Mouse (Mus musculus): ENCODE results near the gene Cdsn. TPM values are rescaled to one million over a fixed set of nuclear protein-coding genes. Genes with fewer than 3 reads are reported as not detected.

Gene Cdsn
- polyA plus RNA-seq (2021; fragmentation: Nextera tagmentation) = 1.3 and 1.6 TPM in 2 replicates
- long read RNA-seq, experiment 1, partial matches to known transcripts = 0 of 4 reads
- long read RNA-seq, experiment 1, other reads (novel, unspliced or antisense) = 4 of 4 reads
- long read RNA-seq, experiment 2, partial matches to known transcripts = 0 of 2 reads
- long read RNA-seq, experiment 2, other reads (novel, unspliced or antisense) = 2 of 2 reads

DNA sequence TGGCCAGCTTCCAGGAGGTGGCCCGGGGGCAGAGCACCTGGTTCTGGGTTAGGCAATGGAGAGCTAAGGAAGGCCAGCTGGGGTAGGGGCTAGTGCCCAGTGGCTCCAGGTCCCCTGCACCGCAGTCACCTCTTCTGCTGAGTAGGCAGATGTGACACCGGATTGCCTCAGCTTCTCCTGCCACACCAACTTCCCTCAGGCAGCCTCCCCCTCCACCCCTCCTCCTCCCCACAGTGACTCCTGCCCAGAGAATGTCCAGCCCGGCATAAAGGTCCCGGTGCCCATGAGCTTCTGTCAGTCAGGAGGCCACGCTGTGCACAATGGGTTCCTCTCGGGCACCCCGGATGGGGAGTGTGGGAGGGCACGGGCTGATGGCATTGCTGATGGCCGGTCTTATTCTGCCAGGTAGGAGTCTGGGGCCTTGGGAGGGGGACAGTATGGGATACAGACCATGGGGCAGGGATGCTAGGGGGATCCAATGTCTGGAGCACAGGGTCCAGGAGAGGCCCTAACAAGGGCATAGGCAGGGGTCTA lies at the start of gene Cdsn:
Gene Cdsn (plus strand): TSS at position 248 of the 534 bp plus-strand sequence.

DNA sequence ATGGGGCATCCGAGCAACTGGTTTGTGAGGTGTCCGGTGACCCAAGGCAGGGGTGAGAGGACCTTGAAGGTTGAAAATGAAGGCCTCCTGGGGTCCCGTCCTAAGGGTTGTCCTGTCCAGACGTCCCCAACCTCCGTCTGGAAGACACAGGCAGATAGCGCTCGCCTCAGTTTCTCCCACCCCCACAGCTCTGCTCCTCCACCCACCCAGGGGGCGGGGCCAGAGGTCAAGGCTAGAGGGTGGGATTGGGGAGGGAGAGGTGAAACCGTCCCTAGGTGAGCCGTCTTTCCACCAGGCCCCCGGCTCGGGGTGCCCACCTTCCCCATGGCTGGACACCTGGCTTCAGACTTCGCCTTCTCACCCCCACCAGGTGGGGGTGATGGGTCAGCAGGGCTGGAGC lies 46.2 kb upstream of the Cdsn start, which contains the start of gene Pou5f1:
Gene Pou5f1 (plus strand): TSS at position 243 of the 400 bp plus-strand sequence.

DNA sequence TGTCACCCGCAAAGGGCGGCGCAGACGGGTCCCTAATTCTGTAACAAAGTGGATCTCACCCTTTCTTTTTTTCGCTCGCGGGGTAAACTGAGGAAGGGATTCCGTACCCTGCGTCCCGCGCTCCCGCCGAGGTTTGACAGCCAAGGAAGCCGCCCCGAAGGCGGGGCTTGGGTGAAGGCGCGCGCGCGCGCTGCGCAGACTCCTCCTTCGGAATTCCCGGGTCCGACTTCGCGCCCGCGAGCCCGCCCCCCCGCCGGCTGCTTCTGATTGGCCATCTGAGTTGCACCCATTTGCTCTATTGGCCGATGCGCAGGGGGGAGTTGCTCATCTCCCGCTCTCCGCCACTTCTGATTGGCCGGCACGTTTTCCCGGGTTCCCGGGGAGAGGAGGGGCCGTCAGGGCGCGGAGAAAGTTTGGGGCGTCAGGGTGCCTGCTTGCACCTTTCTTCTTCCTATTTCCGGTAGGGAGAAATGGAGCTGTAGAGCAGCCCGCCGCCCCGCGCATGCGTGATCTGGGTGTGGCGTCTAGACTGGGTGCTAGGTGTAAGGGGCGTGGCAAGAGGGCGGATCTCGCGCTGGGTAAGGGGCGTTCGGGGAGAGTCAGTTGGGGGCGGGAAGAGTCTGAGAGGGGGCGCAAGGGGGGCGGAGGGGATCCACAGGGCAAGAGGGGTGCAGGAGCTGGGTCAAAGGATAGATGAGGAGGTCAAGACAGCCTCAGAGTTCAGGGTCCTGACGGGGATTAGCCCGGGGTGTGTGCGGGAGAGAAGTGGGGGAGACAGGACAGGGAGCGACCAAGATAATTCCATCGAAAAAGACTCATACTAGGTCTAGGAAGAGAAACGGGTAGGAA lies 35.1 kb upstream of the Cdsn start, which contains the start of the genes Tcf19 and Cchcr1:
Gene Tcf19 (minus strand): TSS at position 173 of the 849 bp plus-strand sequence.
Gene Cchcr1 (plus strand): TSS at position 449 of the 849 bp plus-strand sequence.

DNA sequence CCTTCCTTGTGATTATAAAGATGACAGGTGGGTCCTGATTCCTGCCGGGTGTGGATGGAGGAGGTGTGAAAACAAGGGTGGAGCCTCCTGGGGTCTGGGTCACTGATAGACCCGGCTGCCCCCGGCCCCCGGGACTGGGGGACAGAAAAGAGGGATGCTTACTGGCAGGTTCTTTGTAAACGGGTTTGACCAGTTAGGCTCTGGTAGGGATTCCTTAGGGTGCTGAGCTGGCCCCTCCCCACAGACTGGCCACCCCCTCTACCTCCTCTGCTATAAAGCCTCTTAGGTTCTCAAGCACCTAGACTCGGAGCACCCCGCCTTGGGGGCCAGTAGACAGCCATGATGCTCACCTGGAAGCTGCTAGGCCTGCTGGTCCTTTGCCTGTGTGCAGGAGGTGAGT lies 19.0 kb upstream of the Cdsn start, which contains the start of gene Psors1c2:
Gene Psors1c2 (plus strand): TSS at position 301 of the 400 bp plus-strand sequence.

DNA sequence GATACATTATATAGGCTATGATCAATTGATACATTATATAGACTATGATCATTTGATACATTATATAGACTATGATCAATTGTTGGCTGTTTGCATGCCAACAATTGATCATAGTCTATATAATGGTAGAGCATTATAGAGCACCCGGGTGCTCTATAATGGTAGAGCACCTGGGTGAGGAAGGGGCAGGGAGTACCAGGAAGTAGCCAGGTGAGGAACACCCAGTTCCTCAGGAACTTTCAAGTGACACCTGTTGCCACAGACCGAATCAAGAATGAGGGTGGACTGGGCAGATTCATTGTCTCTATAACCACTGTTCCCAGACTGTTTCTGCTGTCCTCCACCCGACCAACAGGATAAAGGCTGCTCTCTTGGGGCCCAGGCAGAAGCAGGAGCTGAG lies 15.2 kb downstream of the Cdsn start, which contains the start of gene 2300002M23Rik:
Gene 2300002M23Rik (plus strand): TSS at position 301 of the 400 bp plus-strand sequence.

DNA sequence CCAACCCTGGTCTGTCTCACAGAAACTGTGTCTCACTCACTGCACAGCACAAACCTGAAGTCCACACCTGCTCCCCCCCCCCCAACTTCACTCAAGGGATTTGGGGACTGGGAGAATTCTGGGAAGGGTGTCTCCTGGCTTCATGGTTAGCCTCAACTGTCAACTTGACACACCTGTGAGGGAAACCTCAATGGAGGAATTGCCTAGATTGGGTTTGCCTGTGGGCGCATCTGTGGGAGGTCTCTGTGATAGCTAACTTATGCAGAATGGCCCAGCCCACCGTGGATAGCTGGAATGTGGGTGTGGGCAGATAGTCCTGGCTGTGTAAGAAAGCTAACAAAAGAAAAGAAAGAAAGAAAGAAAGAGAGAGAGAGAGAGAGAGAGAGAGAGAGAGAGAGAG lies 49.3 kb downstream of the Cdsn start, which contains the start of gene Sfta2:
Gene Sfta2 (plus strand): TSS at position 301 of the 400 bp plus-strand sequence.

Other genes starting within 250 kb of the Cdsn start
- gene H2-Q1, start 231.7 kb upstream of the Cdsn start, polyA plus RNA-seq (2021; fragmentation: Nextera tagmentation) = 0.44 and 0.75 TPM in 2 replicates
- gene H2-Q2, start 209.9 kb upstream of the Cdsn start, polyA plus RNA-seq (2021; fragmentation: Nextera tagmentation) = 0.49 and 0.67 TPM in 2 replicates
- gene H2-Q4, start 172.5 kb upstream of the Cdsn start, polyA plus RNA-seq (2021; fragmentation: Nextera tagmentation) = 0.29 TPM in 1 of 2 replicates, not detected in the other
- gene H2-Q6, start 127.3 kb upstream of the Cdsn start, polyA plus RNA-seq (2021; fragmentation: Nextera tagmentation) = 1.5 and 1.7 TPM in 2 replicates
- 2.5 and 3.5 TPM in 2 replicates for gene H2-Q7, start 113.0 kb upstream of the Cdsn start, polyA plus RNA-seq (2021; fragmentation: Nextera tagmentation)
- 0.18 and 0.22 TPM in 2 replicates for gene H2-Q10, start 82.0 kb upstream of the Cdsn start, polyA plus RNA-seq (2021; fragmentation: Nextera tagmentation)
- gene Pou5f1, start 46.1 kb upstream of the Cdsn start, polyA plus RNA-seq (2021; fragmentation: Nextera tagmentation) = not detected in 2 replicates
- 12.5 and 13.0 TPM in 2 replicates for gene Tcf19, start 35.3 kb upstream of the Cdsn start, polyA plus RNA-seq (2021; fragmentation: Nextera tagmentation)
- gene Cchcr1, start 35.0 kb upstream of the Cdsn start, polyA plus RNA-seq (2021; fragmentation: Nextera tagmentation) = 1.8 and 2.2 TPM in 2 replicates
- not detected in 2 replicates for gene Psors1c2, start 18.9 kb upstream of the Cdsn start, polyA plus RNA-seq (2021; fragmentation: Nextera tagmentation)
- not detected in 2 replicates for gene 2300002M23Rik, start 15.3 kb downstream of the Cdsn start, polyA plus RNA-seq (2021; fragmentation: Nextera tagmentation)
- gene Sfta2, start 49.4 kb downstream of the Cdsn start, polyA plus RNA-seq (2021; fragmentation: Nextera tagmentation) = not detected in 2 replicates
- gene Gm9573, start 74.5 kb downstream of the Cdsn start, polyA plus RNA-seq (2021; fragmentation: Nextera tagmentation) = not detected in 2 replicates
- gene Mucl3, start 91.6 kb downstream of the Cdsn start, polyA plus RNA-seq (2021; fragmentation: Nextera tagmentation) = not detected in 2 replicates
- 4.2 and 4.4 TPM in 2 replicates for gene Vars2, start 115.5 kb downstream of the Cdsn start, polyA plus RNA-seq (2021; fragmentation: Nextera tagmentation)
- gene Gtf2h4, start 121.6 kb downstream of the Cdsn start, polyA plus RNA-seq (2021; fragmentation: Nextera tagmentation) = 25.0 and 27.8 TPM in 2 replicates
- gene Ddr1, start 152.5 kb downstream of the Cdsn start, polyA plus RNA-seq (2021; fragmentation: Nextera tagmentation) = 10.2 and 39.0 TPM in 2 replicates

All from left cerebral cortex, adult 6 months (tissue).